Mouse (Mus musculus): ENCODE measurements at regions not wholly inside any gene's neighbourhood (a gene's known extent, or its start where the extent isn't known, plus 50 kb on each side); places are given as distances from the start of the nearest gene placed in this dataset.

DNA sequence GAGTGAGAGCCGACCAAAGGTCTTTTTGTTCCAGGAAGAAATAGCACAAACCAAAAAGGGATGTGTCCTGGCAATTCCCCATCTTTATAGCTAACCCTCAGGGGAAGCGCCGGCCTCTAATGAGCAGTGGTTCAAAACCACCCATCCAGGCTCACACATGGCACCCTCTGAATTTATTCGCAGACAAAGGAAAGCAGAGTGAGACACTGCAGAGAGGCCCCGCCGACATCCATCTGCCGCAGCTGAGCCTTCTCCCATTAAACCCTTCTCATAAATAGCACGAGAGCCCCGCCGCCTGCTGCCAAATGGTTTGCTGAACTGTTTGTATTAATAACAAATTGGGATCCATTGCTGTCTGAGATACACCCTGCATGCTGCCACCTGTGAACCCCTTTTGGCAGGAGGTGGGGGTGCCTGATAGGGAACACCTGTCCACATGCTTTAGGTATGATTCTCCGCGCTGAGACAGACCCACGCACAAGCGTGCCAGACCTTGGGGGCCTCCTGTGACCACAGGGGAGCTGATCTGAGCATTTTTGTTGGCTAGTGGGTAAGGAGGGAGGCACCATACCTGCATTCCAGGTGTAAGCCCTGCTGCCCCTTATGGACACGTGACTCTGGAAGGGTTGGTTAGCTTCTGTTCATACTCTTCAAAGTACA lies 422.6 kb upstream of the Castor2 start:
- no peak for DNase-seq

DNA sequence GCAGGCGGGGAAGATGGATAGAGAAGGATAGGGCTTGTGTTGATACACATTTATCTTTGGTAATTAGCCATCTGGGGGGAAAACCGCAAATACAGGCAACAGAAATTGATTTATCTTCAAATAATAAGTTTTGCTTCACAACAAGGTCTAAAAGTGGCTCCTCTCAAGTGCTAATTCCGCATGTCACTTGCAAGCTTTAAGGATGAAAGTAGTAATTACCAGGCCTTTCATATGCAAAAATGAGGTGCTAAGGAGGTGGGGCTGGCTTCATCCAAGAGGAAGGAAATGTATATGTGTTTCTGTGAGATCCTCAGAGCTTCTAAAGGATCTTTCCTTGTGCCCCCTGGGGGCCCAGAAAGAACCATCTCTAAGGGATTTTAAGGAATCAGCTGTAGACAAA lies 423.9 kb upstream of the Castor2 start:
- no peak for DNase-seq

GRCm38 (mm10) chr5:133666473-133666872 lies 433.0 kb upstream of the Castor2 start:
- DNase-seq = peak; percentile 73

DNA sequence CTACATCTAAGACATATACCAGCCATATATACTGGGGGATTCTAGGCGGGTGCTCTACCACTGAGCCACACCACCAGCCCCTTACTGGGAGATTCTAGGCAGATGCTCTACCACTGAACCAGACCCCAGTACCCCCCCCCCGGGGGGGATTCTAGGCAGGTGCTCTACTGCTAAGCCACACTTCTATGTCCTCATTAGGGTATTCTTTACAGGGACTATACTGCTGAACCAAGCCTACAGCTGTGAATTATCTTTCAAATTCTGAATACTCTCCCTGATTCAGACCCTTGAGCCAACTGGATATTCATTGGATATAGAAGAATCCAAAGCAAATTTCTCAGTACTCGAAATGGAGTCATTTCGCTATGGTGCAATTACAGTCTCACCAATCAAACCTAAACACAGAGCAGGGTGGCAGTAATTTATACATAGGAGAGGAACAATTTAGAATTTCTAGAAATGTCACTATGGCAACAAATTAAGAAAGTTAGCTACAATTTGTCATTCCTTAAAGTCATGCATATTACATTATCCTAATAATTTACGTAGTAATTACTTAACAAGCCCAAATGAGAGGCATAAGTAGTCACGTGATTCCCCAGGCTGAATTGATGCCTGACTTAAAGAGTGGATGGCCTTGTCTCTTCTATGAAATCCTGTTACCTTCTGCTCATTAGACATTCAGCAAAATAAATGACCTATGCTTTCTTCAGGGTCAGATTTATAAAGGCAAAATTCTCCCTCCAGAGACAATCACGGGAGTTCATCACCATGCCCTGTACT lies 436.8 kb upstream of the Castor2 start:
- DNase-seq = no peak

DNA sequence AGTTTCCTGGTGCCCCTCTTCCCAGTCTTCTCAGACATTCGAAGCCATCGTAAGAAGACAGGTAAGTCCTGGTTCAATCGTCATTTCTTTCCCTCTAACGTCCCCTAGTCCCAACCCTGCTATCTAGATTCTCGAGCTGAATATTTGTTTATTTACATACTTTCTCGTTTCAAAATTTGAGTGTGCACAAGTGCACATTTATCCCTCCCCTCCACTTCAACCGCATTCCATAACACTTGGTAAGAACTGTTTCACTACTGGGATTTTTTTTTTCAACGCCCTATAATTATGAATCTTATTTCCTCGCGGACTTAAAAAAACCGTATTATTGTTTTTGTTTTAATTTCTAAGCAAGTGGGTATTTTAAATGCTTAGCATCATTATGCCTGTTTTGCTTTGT lies 439.2 kb upstream of the Castor2 start:
- DNase-seq = no peak

GRCm38 (mm10) chr5:133656837-133657236 lies 442.7 kb upstream of the Castor2 start:
- DNase-seq = no peak

DNA sequence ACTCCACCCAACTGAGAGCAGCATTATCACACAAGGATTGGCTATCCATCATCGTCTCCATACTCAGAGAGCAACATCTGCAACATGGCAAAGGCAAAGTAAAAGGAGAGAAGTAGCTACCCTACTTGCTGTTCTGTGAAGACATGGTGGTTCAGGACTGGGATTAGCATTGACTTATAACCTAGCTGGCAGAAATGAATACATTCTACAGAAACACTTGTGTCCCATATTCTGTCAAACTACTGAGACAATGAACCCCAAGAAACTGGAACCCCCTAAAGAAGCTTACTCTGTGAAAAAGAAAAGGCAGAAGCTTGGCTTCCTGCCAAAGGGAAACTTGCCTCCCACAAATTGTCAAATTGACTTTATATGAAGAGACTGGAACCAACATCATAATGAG lies 446.1 kb upstream of the Castor2 start:
- no peak for DNase-seq

GRCm38 (mm10) chr5:133650246-133650645 lies 449.3 kb upstream of the Castor2 start:
- DNase-seq = no peak

DNA sequence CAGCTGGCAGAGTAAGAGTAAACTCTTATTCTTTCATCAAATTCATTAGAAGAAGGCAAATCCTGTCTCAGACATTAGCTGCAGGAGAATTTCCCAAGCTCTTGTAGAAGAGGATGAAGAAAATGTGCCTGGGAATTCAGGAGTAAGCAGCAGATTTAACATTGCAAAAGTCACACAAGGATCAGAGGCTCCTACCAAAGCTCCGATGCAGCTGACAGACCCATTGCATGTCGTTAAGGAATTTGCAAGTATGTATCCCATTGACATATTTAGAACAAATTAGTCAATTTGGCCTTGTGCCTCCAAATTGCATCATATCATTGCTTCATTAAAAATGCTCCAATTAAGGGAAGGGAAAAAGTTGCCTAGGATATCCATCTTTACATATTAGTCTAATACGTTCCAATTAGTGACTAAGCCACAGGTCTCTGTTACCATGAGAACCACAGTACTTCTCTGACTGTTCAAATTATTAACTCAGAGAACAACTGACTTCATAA lies 453.8 kb upstream of the Castor2 start:
- DNase-seq = no peak

DNA sequence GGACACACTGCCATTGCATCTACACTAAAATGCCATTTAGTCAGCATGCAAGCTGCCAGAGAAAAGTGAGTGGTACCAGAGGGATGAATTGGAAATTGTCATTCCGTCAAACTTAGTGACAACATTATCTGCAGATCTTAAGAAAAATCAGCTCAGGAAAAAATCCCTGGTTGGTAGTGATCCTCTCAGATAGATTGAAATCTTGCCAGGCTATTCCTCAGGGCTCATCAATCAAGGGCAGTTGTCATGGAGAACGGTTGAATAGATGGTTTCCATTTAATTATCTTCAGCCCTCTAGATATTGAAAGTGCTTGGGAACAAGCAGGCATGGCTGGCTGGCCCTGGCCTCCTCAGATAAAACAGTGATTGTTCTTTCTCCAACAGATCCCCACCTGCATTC lies 456.2 kb upstream of the Castor2 start:
- no peak for DNase-seq

- no peak for DNase-seq
These were observed 465.0 kb upstream of the Castor2 start for GRCm38 (mm10) chr5:133634481-133634880.

DNA sequence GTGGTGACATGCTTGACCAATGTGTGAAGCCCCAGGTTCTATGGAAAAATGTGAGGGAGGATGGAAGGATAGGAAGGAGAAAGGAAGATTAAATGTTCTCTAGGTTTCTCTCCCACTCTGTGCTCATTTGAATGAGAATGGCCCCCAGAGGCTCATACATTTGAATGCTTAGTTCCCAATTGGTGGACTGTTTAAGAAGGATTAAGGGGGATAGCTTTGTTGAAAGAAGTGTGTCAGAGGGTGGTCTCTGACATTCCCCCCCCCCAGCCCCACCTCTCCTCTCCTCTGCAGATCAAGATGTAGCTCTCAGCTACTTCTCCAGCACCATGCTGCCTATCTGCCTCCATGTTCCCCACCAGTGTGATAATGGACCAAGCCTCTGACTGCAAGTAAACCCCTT lies 467.7 kb upstream of the Castor2 start:
- DNase-seq = no peak

DNA sequence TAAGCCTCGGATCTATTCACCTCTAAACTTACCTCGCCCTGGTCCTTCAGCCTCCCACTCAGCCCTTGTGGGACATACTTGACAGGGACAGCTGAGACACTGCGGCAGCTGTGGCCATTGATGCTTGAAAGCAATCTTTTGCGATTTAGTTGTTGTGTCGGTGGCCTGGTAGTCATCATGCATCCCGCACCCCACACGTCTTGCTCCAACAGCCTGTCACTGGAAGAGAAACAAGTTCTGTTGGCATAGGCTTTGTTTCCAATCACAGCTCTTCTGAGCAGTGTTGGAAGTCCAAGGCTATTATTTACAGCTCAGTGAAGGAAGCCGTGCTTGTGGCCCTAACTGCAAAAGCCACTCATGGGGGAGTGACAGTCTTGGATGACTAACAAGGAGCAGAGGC lies 480.2 kb upstream of the Castor2 start:
- DNase-seq = no peak

GRCm38 (mm10) chr5:133601241-133601739 lies 498.2 kb upstream of the Castor2 start:
- DNase-seq = no peak

DNA sequence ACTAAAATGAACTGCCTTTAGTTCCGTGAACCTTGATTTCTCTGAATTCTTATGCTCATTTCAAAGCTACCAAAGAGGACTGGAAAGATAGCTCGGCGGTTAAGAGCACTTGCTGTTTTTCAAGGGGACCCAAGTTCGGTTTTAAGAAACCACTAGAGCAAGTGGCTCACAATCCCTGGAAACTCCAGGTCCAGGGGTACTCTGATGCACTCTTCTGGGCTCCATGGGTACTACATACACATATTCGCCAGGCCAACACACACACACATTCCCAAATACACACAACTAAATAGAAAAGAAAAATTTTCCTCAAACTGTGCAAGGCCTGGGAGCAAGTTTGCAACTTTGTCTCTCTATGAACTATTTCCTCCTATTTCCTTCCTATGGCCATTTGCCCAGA lies 498.9 kb upstream of the Castor2 start:
- no peak for DNase-seq

DNA sequence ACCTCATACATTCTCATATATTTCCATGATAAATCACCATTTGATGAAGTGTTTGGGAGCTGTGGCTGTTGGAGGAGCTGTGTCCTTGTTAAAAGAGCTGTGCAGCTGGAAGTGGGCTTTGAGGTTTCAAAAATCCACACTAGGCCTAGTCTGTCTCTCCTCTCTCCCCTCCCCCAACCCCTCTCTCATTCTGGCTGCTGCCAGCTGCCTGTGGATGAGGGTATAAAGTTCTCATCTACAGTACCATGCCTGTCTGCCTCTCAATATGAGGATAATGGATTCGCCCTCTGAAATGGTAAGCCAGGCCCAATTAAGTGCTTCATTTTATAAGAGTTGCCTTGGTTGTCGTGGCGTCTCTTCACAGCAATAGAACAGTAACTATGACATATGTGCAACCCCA lies 501.4 kb upstream of the Castor2 start:
- no peak for DNase-seq

DNA sequence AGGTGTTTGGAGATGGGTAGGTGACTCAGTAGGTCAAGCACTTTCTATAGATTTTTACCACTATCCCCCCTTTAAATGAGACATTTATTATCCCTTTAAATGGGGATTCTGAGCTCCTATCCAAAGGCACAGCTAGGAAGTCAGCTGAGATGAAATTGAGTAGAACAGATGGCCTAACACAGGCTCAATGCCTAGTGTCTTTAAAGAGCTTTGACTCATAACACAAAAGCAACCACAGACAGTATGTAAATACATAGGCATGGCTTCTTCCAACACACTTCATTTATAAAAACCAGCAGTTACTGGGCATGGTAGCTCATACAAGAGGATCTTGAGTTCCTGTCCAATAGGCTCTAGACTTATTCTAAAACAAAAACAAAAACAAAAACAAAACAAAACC lies 513.0 kb upstream of the Castor2 start:
- DNase-seq = no peak

GRCm38 (mm10) chr5:133585181-133585580 lies 514.3 kb upstream of the Castor2 start:
- DNase-seq = peak; percentile 53

- DNase-seq = no peak
These were observed 522.9 kb upstream of the Castor2 start for GRCm38 (mm10) chr5:133576595-133576994.

- no peak for DNase-seq
These were observed 530.4 kb upstream of the Castor2 start for GRCm38 (mm10) chr5:133569096-133569495.

GRCm38 (mm10) chr5:133566506-133566905 lies 533.0 kb upstream of the Castor2 start:
- no peak for DNase-seq

- no peak for DNase-seq
These were observed 548.9 kb upstream of the Castor2 start for GRCm38 (mm10) chr5:133550657-133551056.

DNA sequence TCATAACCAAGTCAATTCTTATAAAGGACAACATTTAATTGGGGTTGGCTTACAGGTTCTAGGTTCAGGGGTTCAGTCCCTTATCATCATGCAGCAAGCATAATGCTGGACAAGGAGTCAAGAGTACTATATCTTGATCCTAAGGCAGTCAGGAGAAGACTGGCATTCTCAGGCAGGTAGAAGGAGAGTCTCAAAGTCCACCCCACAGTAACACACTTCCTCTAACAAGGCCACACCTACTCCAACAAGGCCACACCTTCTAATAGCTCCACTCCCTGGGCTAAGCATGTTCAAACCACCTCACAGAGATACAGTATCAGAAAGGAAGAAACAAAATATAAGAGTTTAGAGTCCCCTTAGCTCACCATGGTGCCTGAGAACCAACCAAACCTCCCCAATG lies 557.3 kb upstream of the Castor2 start:
- no peak for DNase-seq

GRCm38 (mm10) chr5:133532678-133533077 lies 566.8 kb upstream of the Castor2 start:
- no peak for DNase-seq
